In genomic region chr7:110208341-110208740, GRCm38 (mm10) we compare ENCODE assay signal across 31 mouse cellular contexts.
"Had no signal": no experiment of that assay in that cellular context is flagged by ENCODE, and none has a peak within 500 bp of the region (broad histone marks: within the 10 kb centered on the region; RNA-seq: fewer than 3 reads in every experiment).

No protein-coding gene starts in this region.

- H3K4me2 ChIP-seq: limb, embryonic 12.5 days; limb, embryonic 13.5 days; limb, embryonic 15.5 days; liver, embryonic 11.5 days; liver, embryonic 12.5 days; liver, embryonic 13.5 days; liver, embryonic 15.5 days; lung, embryonic 14.5 days; lung, embryonic 15.5 days; midbrain, embryonic 11.5 days; midbrain, embryonic 12.5 days; midbrain, embryonic 13.5 days; midbrain, embryonic 15.5 days had no signal

- H3K9me3 ChIP-seq: liver, embryonic 13.5 days; liver, embryonic 15.5 days; lung, embryonic 15.5 days had no signal

- H3K9ac ChIP-seq: limb, embryonic 12.5 days; limb, embryonic 13.5 days; limb, embryonic 15.5 days; liver, embryonic 12.5 days; liver, embryonic 13.5 days; liver, embryonic 14.5 days; liver, embryonic 15.5 days; liver, postnatal 0 days; lung, embryonic 14.5 days; lung, embryonic 15.5 days; midbrain, embryonic 12.5 days; midbrain, embryonic 13.5 days; midbrain, embryonic 15.5 days had no signal

- DNase-seq: left cerebral cortex, postnatal 4 days; liver; liver, embryonic 13.5 days; liver, postnatal 0 days; lung, adult 18-20 months; lung, adult 2 months; lung, embryonic 14.5 days; lung, postnatal 10 days; lung, postnatal 14 days; lung, postnatal 36 days; lung, postnatal 4 days; midbrain, embryonic 14.5 days had no signal

- H3K27ac ChIP-seq: limb, embryonic 10.5 days; limb, embryonic 12.5 days; limb, embryonic 13.5 days; limb, embryonic 15.5 days; liver, embryonic 12.5 days; liver, embryonic 13.5 days; liver, embryonic 14.5 days; liver, embryonic 15.5 days; lung, embryonic 15.5 days; macrophage; midbrain, embryonic 10.5 days; midbrain, embryonic 12.5 days; midbrain, embryonic 13.5 days; midbrain, embryonic 15.5 days had no signal

- H3K4me1 ChIP-seq: limb, embryonic 10.5 days; limb, embryonic 12.5 days; limb, embryonic 13.5 days; limb, embryonic 15.5 days; lung, embryonic 15.5 days; midbrain, embryonic 10.5 days; midbrain, embryonic 12.5 days; midbrain, embryonic 13.5 days; midbrain, embryonic 15.5 days had no signal

- ATAC-seq: liver, embryonic 12.5 days; liver, postnatal 0 days; lung, postnatal 0 days; midbrain, embryonic 13.5 days; midbrain, embryonic 15.5 days; midbrain, embryonic 16.5 days had no signal

- H3K36me3 ChIP-seq: limb, embryonic 10.5 days; limb, embryonic 12.5 days; limb, embryonic 13.5 days; limb, embryonic 15.5 days; liver, embryonic 12.5 days; liver, embryonic 13.5 days; liver, embryonic 15.5 days; lung, embryonic 15.5 days; midbrain, embryonic 10.5 days; midbrain, embryonic 12.5 days; midbrain, embryonic 15.5 days had no signal

- H3K4me3 ChIP-seq: limb, embryonic 10.5 days; limb, embryonic 12.5 days; limb, embryonic 13.5 days; limb, embryonic 15.5 days; liver, embryonic 12.5 days; liver, embryonic 13.5 days; liver, embryonic 15.5 days; lung, embryonic 15.5 days; megakaryocyte, embryonic 14.5 days; midbrain, embryonic 10.5 days; midbrain, embryonic 12.5 days; midbrain, embryonic 13.5 days; midbrain, embryonic 15.5 days; myocyte had no signal

- H3K27me3 ChIP-seq: limb, embryonic 12.5 days; limb, embryonic 13.5 days; limb, embryonic 15.5 days; liver, embryonic 12.5 days; liver, embryonic 13.5 days; liver, embryonic 15.5 days; lung, embryonic 15.5 days; midbrain, embryonic 12.5 days; midbrain, embryonic 13.5 days; midbrain, embryonic 15.5 days had no signal
